Mouse (Mus musculus): ENCODE results near the gene Prl3d3.
"Not testable (repeated sequence)": the region's sequence is repeated elsewhere in the genome, so short reads cannot be mapped to it uniquely, and the experiment has no call there.

- not testable (repeated sequence) for TF ChIP-seq CTCF, EP300 (IDR thresholded peaks at IDR 0.05)
These were observed 35.2 kb upstream of the Prl3d3 start, which contains the start of gene Prl3d2 for GRCm38 (mm10) chr13:27121398-27121797.
